8 mouse cellular contexts compared by ENCODE assay signal in the genomic region with DNA sequence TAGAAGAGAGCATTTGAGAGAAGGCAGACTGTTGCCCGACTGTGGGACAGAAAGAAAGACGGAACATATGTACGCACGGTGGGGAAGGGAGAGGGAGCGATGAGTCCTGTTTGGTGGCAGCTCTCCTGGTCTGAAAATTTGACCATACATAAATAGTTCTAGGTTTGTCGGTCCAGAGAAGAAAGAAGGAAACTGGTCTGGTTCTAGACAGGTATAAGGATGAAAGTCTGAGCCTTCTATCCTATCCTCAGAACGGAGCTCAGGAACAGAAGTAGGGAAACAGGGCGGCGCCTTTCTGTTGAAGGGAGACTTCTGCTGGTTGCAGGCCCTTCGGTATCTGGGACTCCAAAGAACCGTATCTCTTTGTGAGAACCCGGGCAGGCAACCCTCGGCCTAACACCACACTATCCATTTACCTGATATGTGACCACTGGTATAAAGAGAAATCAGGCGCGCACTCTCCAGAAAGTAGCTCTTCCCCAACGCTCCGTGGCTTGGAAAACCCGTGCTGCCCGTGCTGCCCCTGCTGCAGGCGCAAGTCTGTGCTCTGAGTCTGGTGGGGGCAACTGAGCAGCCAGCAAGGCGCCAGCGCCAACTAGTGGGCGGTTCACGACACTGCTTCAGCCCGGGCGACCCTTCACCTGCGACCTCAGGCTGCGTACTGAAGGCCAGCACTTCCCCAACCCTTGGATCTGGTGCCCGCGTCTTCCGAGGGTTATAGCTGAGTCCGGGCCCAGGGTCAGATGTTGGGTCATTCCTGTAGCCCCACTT. TPM values are rescaled to one million over a fixed set of nuclear protein-coding genes. Genes with fewer than 3 reads are reported as not detected.
A peak's percentile ranks its signal among the peaks of the same experiment; 100 is the strongest.
DNase-seq lines count a peak whose midpoint lies in the region; ATAC-seq and TF ChIP-seq lines count a peak whose summit lies in the region.

No protein-coding gene starts in this region.

- no peak overlapping the region for H3K4me3 ChIP-seq in intestine, postnatal 0 days (ENCODE audit: low read depth, low read length)
- H3K4me3 ChIP-seq in limb, embryonic 13.5 days, result peak overlapping the region; percentile 14
- H3K4me3 ChIP-seq in testis, adult 2 months (ENCODE audit: control insufficient read depth, low read depth, low read length), result no peak overlapping the region

- no peaks in the 10 kb centered on the region for H3K9me3 ChIP-seq in intestine, postnatal 0 days (ENCODE audit: control insufficient read depth)
- H3K9me3 ChIP-seq in limb, embryonic 13.5 days, result no peaks in the 10 kb centered on the region

- H3K9ac ChIP-seq in intestine, postnatal 0 days (ENCODE audit: low read depth, low read length), result no peak overlapping the region
- H3K9ac ChIP-seq in limb, embryonic 13.5 days, result no peak overlapping the region

- 5% methylated on average over 32 of the region's 32 CpGs for WGBS in intestine, postnatal 0 days
- 5% methylated on average over 32 of the region's 32 CpGs for WGBS in limb, embryonic 13.5 days

- no peak overlapping the region for H3K27ac ChIP-seq in intestine, postnatal 0 days (ENCODE audit: low read depth, low read length)
- H3K27ac ChIP-seq in limb, embryonic 13.5 days, result no peak overlapping the region
- H3K27ac ChIP-seq in testis, adult 2 months (ENCODE audit: control insufficient read depth, insufficient read depth, low read depth, low read length), result no peak overlapping the region

- H3K4me2 ChIP-seq in intestine, postnatal 0 days (replicated peaks; ENCODE audit: low read depth), result no peak overlapping the region
- H3K4me2 ChIP-seq in limb, embryonic 13.5 days (replicated peaks), result peak overlapping the region; percentile 34

- TF ChIP-seq POLR2A in testis, adult 2 months (IDR thresholded peaks at IDR 0.05; ENCODE audit: control insufficient read depth, low read depth, low read length), result no peak

- TF ChIP-seq CTCF in intestine, postnatal 0 days (IDR thresholded peaks at IDR 0.05; ENCODE audit: low read depth), result peak; percentile 91
- peak; percentile 89; the same call in 1 of the 2 replicates for TF ChIP-seq CTCF in testis, adult 2 months (IDR thresholded peaks at IDR 0.05; ENCODE audit: control insufficient read depth, insufficient read depth, insufficient replicate concordance, low read depth, low read length)

- no peaks in the 10 kb centered on the region for H3K36me3 ChIP-seq in intestine, postnatal 0 days (ENCODE audit: control insufficient read depth, insufficient read depth)
- no peaks in the 10 kb centered on the region for H3K36me3 ChIP-seq in limb, embryonic 13.5 days
- H3K36me3 ChIP-seq in testis, adult 2 months (ENCODE audit: control insufficient read depth, insufficient read depth, low read length), result no peaks in the 10 kb centered on the region

- DNase-seq in layer of hippocampus, adult 11-12 months (ENCODE audit: low spot score), result peak; percentile 53
- DNase-seq in layer of hippocampus, adult 9-10 months (ENCODE audit: low spot score), result no peak
- peak; percentile 88 to 90 for DNase-seq in cerebellum, postnatal 10 days
- DNase-seq in gastrocnemius, adult 8-10 months (ENCODE audit: low spot score in 2 of 2), result peak; percentile 17 to 50
- DNase-seq in monocyte, adult 2 months (ENCODE audit: low read depth in 1 of 2, low spot score in 2 of 2), result peak; percentile 39 to 72

- peaks cover 82% of the 10 kb centered on the region for H3K27me3 ChIP-seq in intestine, postnatal 0 days (replicated peaks; ENCODE audit: control insufficient read depth, insufficient read depth, low read length)
- peaks cover 91% of the 10 kb centered on the region for H3K27me3 ChIP-seq in limb, embryonic 13.5 days
- peaks cover 3% of the 10 kb centered on the region; the same call in 1 of the 2 replicates for H3K27me3 ChIP-seq in testis, adult 2 months (ENCODE audit: control insufficient read depth, insufficient read depth, low read length)

- no peaks in the 10 kb centered on the region for H3K4me1 ChIP-seq in intestine, postnatal 0 days (replicated peaks; ENCODE audit: control insufficient read depth, insufficient read depth, low read length)
- H3K4me1 ChIP-seq in limb, embryonic 13.5 days, result peaks cover 68% of the 10 kb centered on the region
- peaks cover 24% of the 10 kb centered on the region for H3K4me1 ChIP-seq in testis, adult 2 months (ENCODE audit: control insufficient read depth, insufficient read depth, low read length)

- no peak for ATAC-seq in intestine, postnatal 0 days
- no peak for ATAC-seq in limb, embryonic 13.5 days (ENCODE audit: low FRiP score, low read depth)

RNA-seq across cellular contexts. Expression of a gene that starts 29.8 kb away (rescaled TPM):
- total RNA-seq in gastrocnemius, adult 8-10 months (2022), result under 1 TPM in 1 of 4 experiments, not detected in 3; 0.07 TPM
- polyA plus RNA-seq in intestine, postnatal 0 days (2015; fragmentation: Nextera tagmentation; extraction: Ambion mirVana), result 0.17 and 0.21 TPM in 2 replicates
- polyA plus RNA-seq in limb, embryonic 13.5 days (2015; fragmentation: Nextera tagmentation; extraction: Ambion mirVana), result 3.7 and 4.6 TPM in 2 replicates
- polyA plus RNA-seq in testis, adult 2 months (2012; rRNA removed), result 8.8 and 9.1 TPM in 2 replicates
